Mouse (Mus musculus) kidney, adult 2 months (tissue): ENCODE measurements around the gene Ddb2.

Source experiments
- CTCF ChIP-seq: fragments of 200-500 bp; conservative IDR thresholded peaks from 2 replicates; pipeline ENCODE4 v1.5.1; 2011; ENCODE audit warnings: low read depth, mild to moderate bottlenecking, control low read depth, low read length, moderate library complexity, mixed read lengths; ENCODE audit not compliant: insufficient read depth, insufficient read length
- POLR2A ChIP-seq: fragments of 200-500 bp; IDR thresholded peaks from one replicate; pipeline ENCODE4 v1.6.1; 2011; ENCODE audit warnings: low read depth, low read length, control low read depth

DNA sequence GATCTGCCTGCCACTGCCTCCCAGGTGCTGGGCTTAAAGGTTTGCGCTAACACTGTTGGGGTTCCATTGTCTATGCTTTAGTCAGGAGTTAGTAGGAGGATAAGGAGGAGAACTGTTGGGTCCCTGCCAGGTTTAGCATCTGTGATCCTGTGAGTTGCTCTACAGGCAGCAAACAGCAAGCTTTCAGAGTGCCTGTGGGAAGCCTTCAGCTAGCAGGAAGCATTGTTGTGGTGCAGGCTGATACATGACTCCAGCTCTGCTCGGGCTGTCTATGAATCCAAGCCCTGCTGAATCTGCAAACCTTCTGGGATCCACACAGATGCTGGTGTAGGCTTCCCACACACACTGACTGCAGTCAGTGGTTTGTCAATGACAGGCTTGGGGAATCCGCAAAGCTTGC, 6.6 kb upstream of the Ddb2 start:
- TF ChIP-seq CTCF: no peak
- no peak for TF ChIP-seq POLR2A
